Mouse (Mus musculus): ENCODE measurements at regions not wholly inside any gene's neighbourhood (a gene's known extent, or its start where the extent isn't known, plus 50 kb on each side); places are given as distances from the start of the nearest gene placed in this dataset.

- Histone ChIP-seq H3K36me3 (ENCODE audit: control insufficient read depth, insufficient read depth, low read length) (no peaks in the 10 kb centered on the region), H3K27ac (ENCODE audit: insufficient read depth, low read depth, low read length) (no peak overlapping the region), H3K27me3 (ENCODE audit: control insufficient read depth, insufficient read depth, low read length) (no peaks in the 10 kb centered on the region), H3K4me3 (ENCODE audit: low read depth, low read length) (no peak overlapping the region), H3K4me1 (ENCODE audit: control insufficient read depth, insufficient read depth, insufficient read length, low read length) (0 out of 2 replicates have a peak, but pooled peaks cover 1% of the 10 kb centered on the region)
- WGBS: 81% methylated on average over 4 of the region's 4 CpGs
- TF ChIP-seq POLR2A (IDR thresholded peaks at IDR 0.05; ENCODE audit: low read depth, low read length): no peak
- no peak for TF ChIP-seq CTCF (IDR thresholded peaks at IDR 0.05; ENCODE audit: extremely low read depth, insufficient read length, insufficient replicate concordance, low read depth, low read length)
Observed at GRCm38 (mm10) chr8:77958814-77959372, 234.6 kb upstream of the Ednra start.

- TF ChIP-seq POLR2A (IDR thresholded peaks at IDR 0.05; ENCODE audit: low read depth, low read length): no peak
- TF ChIP-seq CTCF (IDR thresholded peaks at IDR 0.05; ENCODE audit: extremely low read depth, insufficient read length, insufficient replicate concordance, low read depth, low read length): no peak
- no peaks in the 10 kb centered on the region for H3K27me3 ChIP-seq (ENCODE audit: control insufficient read depth, insufficient read depth, low read length)
- no peaks in the 10 kb centered on the region for H3K36me3 ChIP-seq (ENCODE audit: control insufficient read depth, insufficient read depth, low read length)
- H3K4me3 ChIP-seq (ENCODE audit: low read depth, low read length): no peak overlapping the region
- no peak overlapping the region; the same call in 1 of the 2 replicates for H3K27ac ChIP-seq (ENCODE audit: insufficient read depth, low read depth, low read length)
- 59% methylated on average over 3 of the region's 3 CpGs for WGBS
- H3K4me1 ChIP-seq (ENCODE audit: control insufficient read depth, insufficient read depth, insufficient read length, low read length): 0 out of 2 replicates have a peak, but pooled peaks cover 1% of the 10 kb centered on the region
Observed at GRCm38 (mm10) chr8:77963102-77963698, 238.9 kb upstream of the Ednra start.

- no peak overlapping the region for H3K27ac ChIP-seq (ENCODE audit: insufficient read depth, low read depth, low read length)
- H3K36me3 ChIP-seq (ENCODE audit: control insufficient read depth, insufficient read depth, low read length): no peaks in the 10 kb centered on the region
- TF ChIP-seq CTCF (IDR thresholded peaks at IDR 0.05; ENCODE audit: extremely low read depth, insufficient read length, insufficient replicate concordance, low read depth, low read length): no peak
- no peak for TF ChIP-seq POLR2A (IDR thresholded peaks at IDR 0.05; ENCODE audit: low read depth, low read length)
- no peaks in the 10 kb centered on the region for H3K4me1 ChIP-seq (ENCODE audit: control insufficient read depth, insufficient read depth, insufficient read length, low read length)
- 76% methylated on average over 8 of the region's 8 CpGs for WGBS
- H3K27me3 ChIP-seq (ENCODE audit: control insufficient read depth, insufficient read depth, low read length): no peaks in the 10 kb centered on the region
- H3K4me3 ChIP-seq (ENCODE audit: low read depth, low read length): no peak overlapping the region
Observed at GRCm38 (mm10) chr8:77970378-77970777, 242.7 kb upstream of the Ttc29 start.

- Histone ChIP-seq H3K27me3 (ENCODE audit: control insufficient read depth, insufficient read depth, low read length) (no peaks in the 10 kb centered on the region), H3K27ac (ENCODE audit: insufficient read depth, low read depth, low read length) (no peak overlapping the region), H3K4me1 (ENCODE audit: control insufficient read depth, insufficient read depth, insufficient read length, low read length) (no peaks in the 10 kb centered on the region), H3K4me3 (ENCODE audit: low read depth, low read length) (no peak overlapping the region), H3K36me3 (ENCODE audit: control insufficient read depth, insufficient read depth, low read length) (no peaks in the 10 kb centered on the region)
- TF ChIP-seq POLR2A (IDR thresholded peaks at IDR 0.05; ENCODE audit: low read depth, low read length) (no peak), CTCF (IDR thresholded peaks at IDR 0.05; ENCODE audit: extremely low read depth, insufficient read length, insufficient replicate concordance, low read depth, low read length) (no peak)
- WGBS: 47% methylated on average over 4 of the region's 4 CpGs
Observed at GRCm38 (mm10) chr8:77973714-77974113, 239.4 kb upstream of the Ttc29 start.

- TF ChIP-seq POLR2A (IDR thresholded peaks at IDR 0.05; ENCODE audit: low read depth, low read length): no peak
- no peak for TF ChIP-seq CTCF (IDR thresholded peaks at IDR 0.05; ENCODE audit: extremely low read depth, insufficient read length, insufficient replicate concordance, low read depth, low read length)
- no peak overlapping the region for H3K27ac ChIP-seq (ENCODE audit: insufficient read depth, low read depth, low read length)
- H3K4me3 ChIP-seq (ENCODE audit: low read depth, low read length): no peak overlapping the region
- no peaks in the 10 kb centered on the region for H3K27me3 ChIP-seq (ENCODE audit: control insufficient read depth, insufficient read depth, low read length)
- no peaks in the 10 kb centered on the region for H3K4me1 ChIP-seq (ENCODE audit: control insufficient read depth, insufficient read depth, insufficient read length, low read length)
- H3K36me3 ChIP-seq (ENCODE audit: control insufficient read depth, insufficient read depth, low read length): no peaks in the 10 kb centered on the region
- WGBS: 61% methylated on average over 2 of the region's 2 CpGs
Observed at GRCm38 (mm10) chr8:77979106-77979505, 234.0 kb upstream of the Ttc29 start.

- no peak for TF ChIP-seq POLR2A (IDR thresholded peaks at IDR 0.05; ENCODE audit: low read depth, low read length)
- TF ChIP-seq CTCF (IDR thresholded peaks at IDR 0.05; ENCODE audit: extremely low read depth, insufficient read length, insufficient replicate concordance, low read depth, low read length): no peak
- Histone ChIP-seq H3K27ac (ENCODE audit: insufficient read depth, low read depth, low read length) (no peak overlapping the region), H3K27me3 (ENCODE audit: control insufficient read depth, insufficient read depth, low read length) (no peaks in the 10 kb centered on the region), H3K4me1 (ENCODE audit: control insufficient read depth, insufficient read depth, insufficient read length, low read length) (no peaks in the 10 kb centered on the region), H3K4me3 (ENCODE audit: low read depth, low read length) (no peak overlapping the region), H3K36me3 (ENCODE audit: control insufficient read depth, insufficient read depth, low read length) (no peaks in the 10 kb centered on the region)
- 71% methylated on average over 3 of the region's 3 CpGs for WGBS
Observed at GRCm38 (mm10) chr8:77980701-77981100, 232.4 kb upstream of the Ttc29 start.

GRCm38 (mm10) chr8:77982031-77982430, 231.1 kb upstream of the Ttc29 start:
- Histone ChIP-seq H3K36me3 (ENCODE audit: control insufficient read depth, insufficient read depth, low read length) (no peaks in the 10 kb centered on the region), H3K4me3 (ENCODE audit: low read depth, low read length) (no peak overlapping the region), H3K27ac (ENCODE audit: insufficient read depth, low read depth, low read length) (no peak overlapping the region), H3K4me1 (ENCODE audit: control insufficient read depth, insufficient read depth, insufficient read length, low read length) (no peaks in the 10 kb centered on the region), H3K27me3 (ENCODE audit: control insufficient read depth, insufficient read depth, low read length) (no peaks in the 10 kb centered on the region)
- WGBS: 78% methylated on average over 3 of the region's 3 CpGs
- no peak for TF ChIP-seq POLR2A (IDR thresholded peaks at IDR 0.05; ENCODE audit: low read depth, low read length)
- TF ChIP-seq CTCF (IDR thresholded peaks at IDR 0.05; ENCODE audit: extremely low read depth, insufficient read length, insufficient replicate concordance, low read depth, low read length): no peak

All from small intestine, adult 2 months (tissue).